32 mouse cellular contexts compared by ENCODE assay signal in the genomic region with DNA sequence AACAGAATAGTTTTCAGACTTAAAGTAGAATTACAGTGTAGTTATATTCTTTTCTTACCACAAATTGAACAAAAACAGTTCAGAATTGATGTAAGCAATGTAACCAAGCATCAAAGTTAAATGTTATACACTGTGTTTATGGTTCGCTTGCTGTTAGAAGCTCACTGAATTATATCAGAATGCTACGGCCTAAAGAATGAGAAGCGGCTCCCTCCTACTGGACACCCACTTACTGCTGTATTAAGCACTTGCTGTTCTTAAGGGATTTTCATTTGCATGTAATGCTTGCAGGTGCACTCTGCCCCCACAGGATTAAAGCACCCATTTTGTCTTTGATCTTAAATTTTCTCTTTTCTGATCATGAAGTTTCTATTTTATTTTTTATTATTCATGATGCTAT.
"Had no signal": no experiment of that assay in that cellular context is flagged by ENCODE, and none has a peak within 500 bp of the region (broad histone marks: within the 10 kb centered on the region; RNA-seq: fewer than 3 reads in every experiment).

No protein-coding gene starts in this region.

- H3K9ac ChIP-seq: limb, embryonic 12.5 days; limb, embryonic 13.5 days; limb, embryonic 15.5 days; liver, embryonic 12.5 days; liver, embryonic 13.5 days; liver, embryonic 14.5 days; liver, embryonic 15.5 days; liver, postnatal 0 days; lung, embryonic 14.5 days; lung, embryonic 15.5 days; midbrain, embryonic 12.5 days; midbrain, embryonic 13.5 days; midbrain, embryonic 15.5 days; neural tube, embryonic 12.5 days had no signal

- H3K27me3 ChIP-seq: limb, embryonic 12.5 days; limb, embryonic 13.5 days; limb, embryonic 15.5 days; liver, embryonic 12.5 days; liver, embryonic 13.5 days; liver, embryonic 15.5 days; lung, embryonic 15.5 days; megakaryocyte, embryonic 14.5 days; midbrain, embryonic 12.5 days; midbrain, embryonic 13.5 days; midbrain, embryonic 15.5 days; neural tube, embryonic 12.5 days had no signal

- ATAC-seq: liver, embryonic 12.5 days; liver, postnatal 0 days; lung, postnatal 0 days; midbrain, embryonic 13.5 days; midbrain, embryonic 15.5 days; midbrain, embryonic 16.5 days had no signal

- H3K36me3 ChIP-seq: limb, embryonic 10.5 days; limb, embryonic 12.5 days; limb, embryonic 13.5 days; limb, embryonic 15.5 days; liver, embryonic 12.5 days; liver, embryonic 13.5 days; liver, embryonic 15.5 days; lung, embryonic 15.5 days; midbrain, embryonic 10.5 days; midbrain, embryonic 12.5 days; midbrain, embryonic 13.5 days; midbrain, embryonic 15.5 days; neural tube, embryonic 12.5 days had no signal

- H3K4me1 ChIP-seq: limb, embryonic 10.5 days; limb, embryonic 12.5 days; limb, embryonic 13.5 days; limb, embryonic 15.5 days; liver, embryonic 12.5 days; liver, embryonic 13.5 days; liver, embryonic 15.5 days; lung, embryonic 15.5 days; megakaryocyte, embryonic 14.5 days; midbrain, embryonic 10.5 days; midbrain, embryonic 12.5 days; midbrain, embryonic 13.5 days; midbrain, embryonic 15.5 days; neural tube, embryonic 12.5 days had no signal

- DNase-seq: left cerebral cortex, postnatal 4 days; liver; liver, embryonic 13.5 days; liver, postnatal 0 days; lung, adult 18-20 months; lung, adult 2 months; lung, embryonic 14.5 days; lung, postnatal 10 days; lung, postnatal 14 days; lung, postnatal 36 days; lung, postnatal 4 days; midbrain, embryonic 14.5 days had no signal

- H3K9me3 ChIP-seq: limb, embryonic 10.5 days; limb, embryonic 12.5 days; limb, embryonic 13.5 days; limb, embryonic 15.5 days; liver, embryonic 12.5 days; liver, embryonic 13.5 days; liver, embryonic 15.5 days; lung, embryonic 15.5 days; megakaryocyte, embryonic 14.5 days; midbrain, embryonic 10.5 days; midbrain, embryonic 12.5 days; midbrain, embryonic 13.5 days; midbrain, embryonic 15.5 days; neural tube, embryonic 12.5 days had no signal

- H3K4me3 ChIP-seq: limb, embryonic 10.5 days; limb, embryonic 12.5 days; limb, embryonic 13.5 days; limb, embryonic 15.5 days; liver, embryonic 12.5 days; liver, embryonic 13.5 days; liver, embryonic 15.5 days; lung, embryonic 15.5 days; megakaryocyte, embryonic 14.5 days; midbrain, embryonic 10.5 days; midbrain, embryonic 12.5 days; midbrain, embryonic 13.5 days; midbrain, embryonic 15.5 days; myocyte; neural tube, embryonic 12.5 days had no signal

- H3K27ac ChIP-seq: limb, embryonic 10.5 days; limb, embryonic 12.5 days; limb, embryonic 13.5 days; limb, embryonic 15.5 days; liver, embryonic 12.5 days; liver, embryonic 13.5 days; liver, embryonic 14.5 days; liver, embryonic 15.5 days; lung, embryonic 15.5 days; macrophage; midbrain, embryonic 10.5 days; midbrain, embryonic 12.5 days; midbrain, embryonic 13.5 days; midbrain, embryonic 15.5 days; neural tube, embryonic 12.5 days had no signal

- H3K4me2 ChIP-seq: limb, embryonic 12.5 days; limb, embryonic 13.5 days; limb, embryonic 15.5 days; liver, embryonic 11.5 days; liver, embryonic 12.5 days; liver, embryonic 13.5 days; liver, embryonic 15.5 days; lung, embryonic 14.5 days; lung, embryonic 15.5 days; midbrain, embryonic 11.5 days; midbrain, embryonic 12.5 days; midbrain, embryonic 13.5 days; midbrain, embryonic 15.5 days; neural tube, embryonic 12.5 days had no signal
